Mouse (Mus musculus) liver, embryonic 13.5 days (tissue): ENCODE data around the gene Smyd1. TPM values are rescaled to one million over a fixed set of nuclear protein-coding genes. Genes with fewer than 3 reads are reported as not detected.

Source experiments
- ATAC-seq: fragments of 200-750 bp; cut with Nextera tagmentation; 2 replicates; pipeline ENCODE4 v1.8.0; 2017; ENCODE audit warnings: low read depth, mild to moderate bottlenecking, moderate number of reproducible peaks, moderate library complexity
- DNase-seq: peaks from one replicate; pipeline ENCODE4 v3.0.0; 2022
- H3K27ac ChIP-seq: fragments of 300-500 bp; sonication (generic); 2 replicates; pipeline ENCODE4 v1.5.1; 2015; ENCODE audit warnings: moderate library complexity, mild to moderate bottlenecking, inconsistent platforms
- H3K27me3 ChIP-seq: fragments of 300-500 bp; sonication (generic); 2 replicates; pipeline ENCODE4 v1.6.1; 2015; ENCODE audit warnings: mild to moderate bottlenecking, inconsistent platforms
- H3K36me3 ChIP-seq: fragments of 300-500 bp; sonication (generic); 2 replicates; pipeline ENCODE4 v1.6.1; 2015; ENCODE audit warnings: mild to moderate bottlenecking, inconsistent platforms
- H3K4me1 ChIP-seq: fragments of 300-500 bp; sonication (generic); replicated peaks from 2 replicates; pipeline ENCODE4 v1.6.1; 2015; ENCODE audit warnings: inconsistent platforms
- H3K4me2 ChIP-seq: fragments of 300-500 bp; sonication (generic); 2 replicates; pipeline ENCODE4 v1.6.1; 2015; ENCODE audit warnings: inconsistent platforms, mild to moderate bottlenecking, moderate library complexity
- H3K4me3 ChIP-seq: fragments of 300-500 bp; sonication (generic); replicated peaks from 2 replicates; pipeline ENCODE4 v1.5.1; 2015; ENCODE audit warnings: mild to moderate bottlenecking, inconsistent platforms
- H3K9ac ChIP-seq: fragments of 300-500 bp; sonication (generic); 2 replicates; pipeline ENCODE4 v1.6.1; 2015; ENCODE audit warnings: mild to moderate bottlenecking, inconsistent platforms
- H3K9me3 ChIP-seq: fragments of 300-500 bp; sonication (generic); replicated peaks from 2 replicates; pipeline ENCODE4 v1.6.1; 2016; ENCODE audit warnings: inconsistent platforms
- WGBS: fragments of 180-500 bp; shearing (Covaris S2); methylation state at CpG from one replicate; pipeline ENCODE4 v1.1.7; 2015; ENCODE audit not compliant: insufficient replicate concordance; 5-methylcytosine and 5-hydroxymethylcytosine counted together
- polyA plus RNA-seq: library from polyadenylated mRNA; unstranded; fragments of >200 nt; fragmentation: Nextera tagmentation; extraction: Ambion mirVana; gene quantifications from 2 replicates; pipeline ENCODE4 v1.2.1, GENCODE M21; 2015

Gene Smyd1
- polyA plus RNA-seq, 1 experiment from 2014 or later = 0.20 TPM

GRCm38 (mm10) chr6:71258562-71258961, 63.5 kb downstream of the Smyd1 start:
- Histone ChIP-seq H3K36me3 (no peaks in the 10 kb centered on the region), H3K9ac (no peak overlapping the region), H3K4me2 (no peak overlapping the region), H3K27ac (no peak overlapping the region), H3K27me3 (no peaks in the 10 kb centered on the region), H3K4me1 (peaks cover 36% of the 10 kb centered on the region), H3K9me3 (no peaks in the 10 kb centered on the region), H3K4me3 (no peak overlapping the region)
- DNase-seq (no peak), ATAC-seq (no peak)
- 36% methylated on average over 2 of the region's 2 CpGs for WGBS

DNA sequence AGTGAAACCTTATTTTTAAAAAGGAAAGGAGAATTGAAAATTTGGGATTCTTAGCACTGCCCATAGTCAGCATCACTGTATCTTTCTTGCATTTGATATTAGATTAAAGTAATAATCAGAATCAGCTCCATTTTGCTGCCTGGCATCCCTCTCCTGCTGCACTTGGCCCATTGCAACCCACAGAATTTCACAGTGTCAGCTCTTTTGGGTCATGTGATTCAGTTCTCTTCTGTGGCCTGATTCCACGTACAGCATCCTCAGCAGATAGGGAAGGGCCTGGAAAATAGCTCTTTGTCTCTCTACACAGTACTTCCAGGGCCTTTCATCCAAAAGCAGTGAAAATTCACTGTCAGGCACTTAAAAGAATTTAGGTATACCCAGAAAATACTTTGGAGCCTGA, 64.7 kb downstream of the Smyd1 start:
- Histone ChIP-seq H3K36me3 (no peaks in the 10 kb centered on the region), H3K4me2 (no peak overlapping the region), H3K9me3 (no peaks in the 10 kb centered on the region), H3K4me1 (peaks cover 36% of the 10 kb centered on the region), H3K9ac (no peak overlapping the region), H3K27me3 (no peaks in the 10 kb centered on the region), H3K4me3 (no peak overlapping the region), H3K27ac (no peak overlapping the region)
- no peak for DNase-seq
- 54% methylated on average over 1 of the region's 1 CpGs for WGBS
- ATAC-seq = no peak

GRCm38 (mm10) chr6:71256166-71256565, 65.9 kb downstream of the Smyd1 start:
- ATAC-seq (no peak), DNase-seq (no peak)
- Histone ChIP-seq H3K36me3 (no peaks in the 10 kb centered on the region), H3K4me2 (no peak overlapping the region), H3K4me3 (no peak overlapping the region), H3K27ac (no peak overlapping the region), H3K27me3 (no peaks in the 10 kb centered on the region), H3K4me1 (peaks cover 28% of the 10 kb centered on the region), H3K9me3 (no peaks in the 10 kb centered on the region), H3K9ac (no peak overlapping the region)
- 84% methylated on average over 10 of the region's 10 CpGs for WGBS

- Histone ChIP-seq H3K9me3 (no peaks in the 10 kb centered on the region), H3K27ac (no peak overlapping the region), H3K4me1 (peaks cover 11% of the 10 kb centered on the region), H3K4me3 (no peak overlapping the region), H3K4me2 (no peak overlapping the region), H3K36me3 (no peaks in the 10 kb centered on the region), H3K27me3 (no peaks in the 10 kb centered on the region), H3K9ac (no peak overlapping the region)
- WGBS = 83% methylated on average over 6 of the region's 6 CpGs
- DNase-seq (no peak), ATAC-seq (no peak)
Measured at GRCm38 (mm10) chr6:71254456-71254855, 67.6 kb downstream of the Smyd1 start.

- ATAC-seq (no peak), DNase-seq (no peak)
- H3K4me2 ChIP-seq = no peak overlapping the region
- no peak overlapping the region for H3K4me3 ChIP-seq
- no peaks in the 10 kb centered on the region for H3K9me3 ChIP-seq
- no peak overlapping the region for H3K27ac ChIP-seq
- H3K27me3 ChIP-seq = no peaks in the 10 kb centered on the region
- H3K9ac ChIP-seq = no peak overlapping the region
- H3K4me1 ChIP-seq = no peaks in the 10 kb centered on the region
- WGBS = 51% methylated on average over 8 of the region's 8 CpGs
- H3K36me3 ChIP-seq = no peaks in the 10 kb centered on the region
Measured at GRCm38 (mm10) chr6:71250951-71251350, 71.1 kb downstream of the Smyd1 start.

DNA sequence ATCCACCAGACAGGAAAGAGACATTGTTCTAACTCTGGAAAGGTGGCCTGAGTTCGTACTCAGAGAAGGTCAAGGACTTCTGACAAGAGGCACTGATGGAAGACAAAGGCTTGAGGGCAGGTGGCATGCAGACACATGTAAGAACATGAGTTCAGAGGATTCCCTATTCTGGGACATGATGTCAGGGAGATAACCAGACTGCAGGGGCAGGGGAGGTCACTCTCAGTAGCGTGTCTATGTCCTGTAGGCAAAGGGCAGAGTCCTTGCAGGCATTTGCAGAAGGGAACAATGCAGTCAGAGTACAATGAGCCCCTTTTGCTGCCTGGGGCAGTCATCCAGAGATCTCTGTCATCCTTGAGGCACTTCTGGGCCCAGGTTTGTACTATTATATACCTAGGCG, 72.4 kb downstream of the Smyd1 start:
- DNase-seq (no peak), ATAC-seq (no peak)
- H3K4me2 ChIP-seq = no peak overlapping the region
- no peaks in the 10 kb centered on the region for H3K4me1 ChIP-seq
- H3K9ac ChIP-seq = no peak overlapping the region
- H3K4me3 ChIP-seq = no peak overlapping the region
- no peak overlapping the region for H3K27ac ChIP-seq
- H3K27me3 ChIP-seq = no peaks in the 10 kb centered on the region
- no peaks in the 10 kb centered on the region for H3K9me3 ChIP-seq
- no peaks in the 10 kb centered on the region for H3K36me3 ChIP-seq
- whole genome bisulfite sequencing = 55% methylated on average over 3 of the region's 3 CpGs

DNA sequence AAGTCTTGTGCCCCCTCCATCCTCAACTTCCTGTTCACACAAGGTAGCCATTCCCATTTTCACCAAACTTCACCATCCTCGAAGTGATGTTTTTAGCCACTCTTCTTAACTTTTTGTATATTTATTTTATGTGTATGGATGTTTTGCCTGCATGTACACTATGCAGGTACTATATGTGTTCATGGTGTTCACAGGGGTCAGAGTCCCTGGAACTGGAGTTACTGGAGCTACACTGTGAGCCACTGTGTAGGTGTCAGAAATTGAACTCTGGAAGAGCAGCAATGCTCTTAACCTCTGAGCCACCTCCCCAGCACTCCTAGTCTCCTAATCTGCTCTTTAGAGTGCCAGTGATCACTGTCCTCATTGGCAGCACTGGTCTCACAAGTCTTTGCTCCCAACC, 73.6 kb downstream of the Smyd1 start:
- H3K27me3 ChIP-seq = no peaks in the 10 kb centered on the region
- WGBS = 60% methylated on average over 1 of the region's 1 CpGs

GRCm38 (mm10) chr6:71243258-71243657, 78.8 kb downstream of the Smyd1 start:
- no peaks in the 10 kb centered on the region for H3K4me1 ChIP-seq
- DNase-seq (no peak), ATAC-seq (no peak)
- no peak overlapping the region for H3K4me3 ChIP-seq
- WGBS = 63% methylated on average over 3 of the region's 3 CpGs
- H3K27me3 ChIP-seq = no peaks in the 10 kb centered on the region
- H3K9me3 ChIP-seq = no peaks in the 10 kb centered on the region
- no peaks in the 10 kb centered on the region for H3K36me3 ChIP-seq
- H3K9ac ChIP-seq = no peak overlapping the region
- H3K27ac ChIP-seq = no peak overlapping the region
- no peak overlapping the region for H3K4me2 ChIP-seq

More for the DNA sequence above, 73.6 kb downstream of the Smyd1 start:
- Histone ChIP-seq H3K27ac (no peak overlapping the region), H3K9me3 (no peaks in the 10 kb centered on the region), H3K4me1 (no peaks in the 10 kb centered on the region), H3K4me2 (no peak overlapping the region), H3K4me3 (no peak overlapping the region), H3K9ac (no peak overlapping the region), H3K36me3 (no peaks in the 10 kb centered on the region)
- no peak for DNase-seq
- no peak for ATAC-seq

GRCm38 (mm10) chr6:71242811-71243210, 79.2 kb downstream of the Smyd1 start:
- Histone ChIP-seq H3K4me2 (no peak overlapping the region), H3K9me3 (no peaks in the 10 kb centered on the region), H3K9ac (no peak overlapping the region), H3K27me3 (no peaks in the 10 kb centered on the region), H3K36me3 (no peaks in the 10 kb centered on the region), H3K4me3 (no peak overlapping the region), H3K4me1 (no peaks in the 10 kb centered on the region), H3K27ac (no peak overlapping the region)
- 55% methylated on average over 1 of the region's 1 CpGs for WGBS
- DNase-seq (no peak), ATAC-seq (no peak)

- H3K4me1 ChIP-seq = no peaks in the 10 kb centered on the region
- ATAC-seq (no peak), DNase-seq (no peak)
- no peaks in the 10 kb centered on the region for H3K27me3 ChIP-seq
- H3K9me3 ChIP-seq = no peaks in the 10 kb centered on the region
- H3K4me3 ChIP-seq = no peak overlapping the region
- no peak overlapping the region for H3K9ac ChIP-seq
- H3K4me2 ChIP-seq = no peak overlapping the region
- no peak overlapping the region for H3K27ac ChIP-seq
- WGBS = 74% methylated on average over 7 of the region's 7 CpGs
- H3K36me3 ChIP-seq = no peaks in the 10 kb centered on the region
Measured at GRCm38 (mm10) chr6:71240831-71241230, 81.2 kb downstream of the Smyd1 start.

- Histone ChIP-seq H3K4me1 (no peaks in the 10 kb centered on the region), H3K4me3 (no peak overlapping the region), H3K4me2 (no peak overlapping the region), H3K9me3 (no peaks in the 10 kb centered on the region), H3K36me3 (no peaks in the 10 kb centered on the region), H3K9ac (no peak overlapping the region), H3K27ac (no peak overlapping the region), H3K27me3 (no peaks in the 10 kb centered on the region)
- DNase-seq (no peak), ATAC-seq (no peak)
- WGBS = 83% methylated on average over 26 of the region's 26 CpGs
Measured at GRCm38 (mm10) chr6:71239069-71239750, 82.8 kb downstream of the Smyd1 start.

DNA sequence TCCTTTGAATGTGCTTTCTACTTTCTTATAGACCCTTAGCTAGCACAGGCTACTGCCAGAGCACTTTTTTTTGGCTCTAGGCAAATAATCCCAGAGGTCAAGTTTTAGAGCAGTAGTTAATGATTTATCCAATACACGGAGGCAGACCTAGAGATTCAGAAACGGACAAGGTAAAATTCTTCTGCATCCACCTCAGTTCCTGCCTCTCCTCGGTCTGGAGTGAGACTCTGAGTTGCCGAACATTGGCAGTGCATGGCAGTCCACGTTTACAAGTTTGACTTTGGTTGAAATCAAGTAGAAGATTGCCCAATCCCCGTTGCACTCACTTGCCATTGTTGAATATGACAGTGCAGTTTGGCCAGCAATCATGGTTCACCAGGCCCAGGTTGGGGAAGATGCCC, 85.0 kb downstream of the Smyd1 start:
- DNase-seq = no peak
- Histone ChIP-seq H3K27ac (peak overlapping the region; percentile 67), H3K4me2 (no peak overlapping the region)

More for the DNA sequence above, 85.0 kb downstream of the Smyd1 start:
- H3K9ac ChIP-seq = no peak overlapping the region
- no peaks in the 10 kb centered on the region for H3K36me3 ChIP-seq
- WGBS = 60% methylated on average over 6 of the region's 6 CpGs
- peak; percentile 24; the same call in 1 of the 2 replicates for ATAC-seq
- H3K27me3 ChIP-seq = no peaks in the 10 kb centered on the region
- no peaks in the 10 kb centered on the region for H3K9me3 ChIP-seq
- no peaks in the 10 kb centered on the region for H3K4me1 ChIP-seq
- no peak overlapping the region for H3K4me3 ChIP-seq
